Mouse (Mus musculus) MEL (cell line): ENCODE results near the gene Trmt2b. TPM values are rescaled to one million over a fixed set of nuclear protein-coding genes. Genes with fewer than 3 reads are reported as not detected.

Experiments used
- DNase-seq: peaks from one replicate; pipeline ENCODE4 v3.0.0; 2011; ENCODE audit warnings: low read depth, low spot score
- H3K27ac ChIP-seq: 2 replicates; pipeline ENCODE4 v1.5.1; 2012; ENCODE audit warnings: low read depth, mild to moderate bottlenecking, control low read depth, low read length, moderate library complexity; ENCODE audit not compliant: control insufficient read depth
- H3K27me3 ChIP-seq, 2 experiments: fragments of 150-350 bp in 1 of 2; sonication (generic) in 1 of 2; 2 replicates each; pipeline ENCODE4 v1.6.1; 2012; ENCODE audit warnings: low read length in 2 of 2, mild to moderate bottlenecking in 2 of 2, improper control_type of control experiment in 1 of 2, moderate library complexity in 1 of 2; ENCODE audit not compliant: insufficient read depth in 2 of 2, control insufficient read depth in 1 of 2
- H3K36me3 ChIP-seq, 2 experiments: 2 replicates each; pipeline ENCODE4 v1.6.1; 2012 to 2014; ENCODE audit warnings: low read length in 2 of 2, improper control_type of control experiment in 1 of 2, inconsistent platforms in 1 of 2, mild to moderate bottlenecking in 1 of 2; ENCODE audit not compliant: insufficient read depth in 2 of 2, control insufficient read depth in 1 of 2
- H3K4me1 ChIP-seq, 2 experiments: fragments of 150-350 bp in 1 of 2; sonication (generic) in 1 of 2; 2 replicates each; pipeline ENCODE4 v1.6.1; 2012; ENCODE audit warnings: low read length in 2 of 2, improper control_type of control experiment in 1 of 2, mild to moderate bottlenecking in 1 of 2; ENCODE audit not compliant: insufficient read depth in 2 of 2, control insufficient read depth in 1 of 2
- H3K4me3 ChIP-seq, 2 experiments: fragments of 150-350 bp in 1 of 2; sonication (generic) in 1 of 2; 2 replicates each; pipeline ENCODE4 v1.5.1; 2012; ENCODE audit warnings: low read depth in 2 of 2, low read length in 2 of 2, mild to moderate bottlenecking in 2 of 2, moderate library complexity in 2 of 2, control low read depth in 1 of 2, improper control_type of control experiment in 1 of 2; ENCODE audit not compliant: control insufficient read depth in 1 of 2, insufficient read depth in 1 of 2
- H3K79me2 ChIP-seq: 2 replicates; pipeline ENCODE4 v1.6.1; 2012; ENCODE audit warnings: mild to moderate bottlenecking, low read length, moderate library complexity; ENCODE audit not compliant: control insufficient read depth, poor library complexity, insufficient read depth
- H3K9ac ChIP-seq: 2 replicates; pipeline ENCODE4 v1.6.1; 2012; ENCODE audit warnings: low read depth, mild to moderate bottlenecking, control low read depth, low read length, moderate library complexity; ENCODE audit not compliant: control insufficient read depth, poor library complexity, severe bottlenecking
- H3K9me3 ChIP-seq: fragments of 150-350 bp; sonication (generic); replicated peaks from 2 replicates; pipeline ENCODE4 v1.6.1; 2012; ENCODE audit warnings: mild to moderate bottlenecking, low read length, improper control_type of control experiment, moderate library complexity; ENCODE audit not compliant: insufficient read depth
- BHLHE40 ChIP-seq: IDR thresholded peaks from 2 replicates; pipeline ENCODE4 v1.6.1; 2012; ENCODE audit warnings: low read depth, mild to moderate bottlenecking, inconsistent platforms, low read length, improper control_type of control experiment, borderline replicate concordance
- E2F4 ChIP-seq: IDR thresholded peaks from 2 replicates; pipeline ENCODE4 v1.6.1; 2011; ENCODE audit warnings: low read depth, low read length, improper control_type of control experiment, borderline replicate concordance
- ELF1 ChIP-seq: IDR thresholded peaks from 2 replicates; pipeline ENCODE4 v1.6.1; 2014; ENCODE audit warnings: low read depth, mild to moderate bottlenecking, inconsistent platforms, low read length, improper control_type of control experiment, moderate library complexity
- EP300 ChIP-seq, 2 experiments: IDR thresholded peaks; 2 replicates each; pipeline ENCODE4 v1.6.1; 2011; ENCODE audit warnings: improper control_type of control experiment in 2 of 2, low read length in 2 of 2, low read depth in 1 of 2, mild to moderate bottlenecking in 1 of 2
- ETS1 ChIP-seq: IDR thresholded peaks from 2 replicates; pipeline ENCODE4 v1.6.1; 2012; ENCODE audit warnings: low read depth, mild to moderate bottlenecking, inconsistent platforms, low read length, improper control_type of control experiment, moderate library complexity
- GABPA ChIP-seq: IDR thresholded peaks from 2 replicates; pipeline ENCODE4 v1.6.1; 2012; ENCODE audit warnings: low read depth, mild to moderate bottlenecking, inconsistent platforms, low read length, improper control_type of control experiment, moderate library complexity
- GATA1 ChIP-seq: IDR thresholded peaks from 2 replicates; pipeline ENCODE4 v1.6.1; 2011; ENCODE audit warnings: low read depth, low read length, improper control_type of control experiment
- KAT2A ChIP-seq: conservative IDR thresholded peaks from 2 replicates; pipeline ENCODE4 v1.6.1; 2012; ENCODE audit warnings: low read depth, low read length, improper control_type of control experiment, inconsistent platforms
- MAFK ChIP-seq: IDR thresholded peaks from 2 replicates; pipeline ENCODE4 v1.6.1; 2011; ENCODE audit warnings: low read depth, mild to moderate bottlenecking, low read length, improper control_type of control experiment, borderline replicate concordance
- MEF2A ChIP-seq: IDR thresholded peaks from 2 replicates; pipeline ENCODE4 v1.6.1; 2014; ENCODE audit warnings: low read depth, mild to moderate bottlenecking, inconsistent platforms, low read length, improper control_type of control experiment; ENCODE audit not compliant: poor library complexity, insufficient replicate concordance, severe bottlenecking; ENCODE audit errors: extremely low read depth
- MYB ChIP-seq: IDR thresholded peaks from 2 replicates; pipeline ENCODE4 v1.6.1; 2011; ENCODE audit warnings: mild to moderate bottlenecking, low read depth, low read length, improper control_type of control experiment
- MYC ChIP-seq: IDR thresholded peaks from 2 replicates; pipeline ENCODE4 v1.6.1; 2011; ENCODE audit warnings: low read depth, mild to moderate bottlenecking, low read length, improper control_type of control experiment, moderate library complexity
- NRF1 ChIP-seq: IDR thresholded peaks from 2 replicates; pipeline ENCODE4 v1.6.1; 2014; ENCODE audit warnings: low read depth, mild to moderate bottlenecking, inconsistent platforms, low read length, improper control_type of control experiment, moderate library complexity; ENCODE audit not compliant: poor library complexity, insufficient read depth, severe bottlenecking
- POLR2AphosphoS2 ChIP-seq: IDR thresholded peaks from 2 replicates; pipeline ENCODE4 v1.6.1; 2011; ENCODE audit warnings: low read length, improper control_type of control experiment
- POLR2AphosphoS5 ChIP-seq: IDR thresholded peaks from 2 replicates; pipeline ENCODE4 v1.6.1; 2012; ENCODE audit warnings: low read depth, borderline replicate concordance, mild to moderate bottlenecking, inconsistent platforms, low read length, moderate library complexity, mixed read lengths
- RCOR1 ChIP-seq: IDR thresholded peaks from 2 replicates; pipeline ENCODE4 v1.6.1; 2012; ENCODE audit warnings: low read depth, mild to moderate bottlenecking, inconsistent platforms, low read length, improper control_type of control experiment
- SIN3A ChIP-seq: IDR thresholded peaks from 2 replicates; pipeline ENCODE4 v1.6.1; 2012; ENCODE audit warnings: low read length, improper control_type of control experiment, inconsistent platforms
- TBP ChIP-seq: IDR thresholded peaks from 2 replicates; pipeline ENCODE4 v1.8.0; 2011; ENCODE audit warnings: low read depth, low read length, improper control_type of control experiment
- TCF12 ChIP-seq: IDR thresholded peaks from 2 replicates; pipeline ENCODE4 v1.6.1; 2014; ENCODE audit warnings: low read depth, mild to moderate bottlenecking, inconsistent platforms, low read length, improper control_type of control experiment, moderate library complexity
- USF1 ChIP-seq: IDR thresholded peaks from 2 replicates; pipeline ENCODE4 v1.6.1; 2014; ENCODE audit warnings: low read depth, mild to moderate bottlenecking, inconsistent platforms, low read length, improper control_type of control experiment, moderate library complexity
- USF2 ChIP-seq, 2 experiments: IDR thresholded peaks; 2 replicates each; pipeline ENCODE4 v1.6.1; 2011 to 2012; ENCODE audit warnings: improper control_type of control experiment in 2 of 2, low read length in 2 of 2, borderline replicate concordance in 1 of 2, inconsistent platforms in 1 of 2, low read depth in 1 of 2, mild to moderate bottlenecking in 1 of 2; ENCODE audit not compliant: insufficient read depth in 1 of 2
- ZNF384 ChIP-seq: IDR thresholded peaks from 2 replicates; pipeline ENCODE4 v1.6.1; 2012; ENCODE audit warnings: low read depth, mild to moderate bottlenecking, inconsistent platforms, low read length, improper control_type of control experiment
- polyA plus RNA-seq, 2 experiments: library from polyadenylated mRNA; stranded (reverse) in 1 of 2; unstranded in 1 of 2; fragments of >175 nt in 1 of 2; fragments of >200 nt in 1 of 2; gene quantifications; 2 replicates each; pipeline versions ENCODE4 v1.2.1 to v1.2.4; 2012; ENCODE audit warnings: low replicate concordance in 2 of 2, low read depth in 1 of 2; ENCODE audit not compliant: insufficient read length in 2 of 2, insufficient read depth in 1 of 2, missing spikeins in 1 of 2
- total RNA-seq: library from RNA; depleted of rRNA; stranded (reverse); fragments of 300-350 nt; gene quantifications from 2 replicates; pipeline ENCODE4 v1.2.3, GENCODE M21; 2012

Gene Trmt2b
- total and polyA plus RNA-seq, 3 experiments, result 19.8 to 36.4 TPM; not detected in 1

GRCm38 (mm10) chrX:134307534-134308274, 30.9 kb upstream of the Trmt2b start, which contains the start of gene Cenpi (continued):
- TF ChIP-seq SIN3A, result peak; percentile 83
- TF ChIP-seq MYC, result peak; percentile 72
- peak; percentile 99 for TF ChIP-seq POLR2AphosphoS2
- TF ChIP-seq ZNF384, result peak; percentile 53
- TF ChIP-seq USF2 (IDR thresholded peaks at IDR 0.05; ENCODE audit: borderline replicate concordance in 1 of 2, insufficient read depth in 1 of 2, low read depth in 1 of 2, low read length in 2 of 2), result no peak
- peak; percentile 99 for TF ChIP-seq NRF1
- TF ChIP-seq MAFK, result no peak
- no peak for TF ChIP-seq USF1
- no peak for TF ChIP-seq MEF2A
- 0 out of 2 replicates have a peak, but pooled peaks have one; percentile 41 for TF ChIP-seq GABPA

- Histone ChIP-seq H3K4me1 (peaks cover 3 to 17% of the 10 kb centered on the region in 2 experiments; a peak in 3 of 4 replicates), H3K27me3 (no peaks in the 10 kb centered on the region), H3K9ac (no peak overlapping the region), H3K36me3 (peaks cover 0 to 21% of the 10 kb centered on the region in 2 experiments; a peak in 2 of 4 replicates), H3K79me2 (peaks cover 6% of the 10 kb centered on the region), H3K4me3 (no peak overlapping the region), H3K9me3 (no peaks in the 10 kb centered on the region), H3K27ac (no peak overlapping the region)
- DNase-seq, result peak; percentile 44
- TF ChIP-seq EP300 (IDR thresholded peaks at IDR 0.05; ENCODE audit: low read depth in 1 of 2, low read length in 2 of 2) (peak; percentile 50 to 61; a peak in 2 of 4 replicates), TCF12 (peak; percentile 57), POLR2AphosphoS5 (no peak), ETS1 (0 out of 2 replicates have a peak, but pooled peaks have one; percentile 22), ELF1 (no peak), GATA1 (peak; percentile 43)
These were observed 26.5 kb upstream of the Trmt2b start for GRCm38 (mm10) chrX:134303287-134303686.

GRCm38 (mm10) chrX:134300219-134300618, 23.4 kb upstream of the Trmt2b start:
- TF ChIP-seq MYC (0 out of 2 replicates have a peak, but pooled peaks have one; percentile 66), GABPA (peak; percentile 89), ETS1 (peak; percentile 85), E2F4 (no peak), SIN3A (peak; percentile 54; the same call in 1 of the 2 replicates), NRF1 (no peak), BHLHE40 (no peak), TBP (no peak), RCOR1 (peak; percentile 57), ZNF384 (peak; percentile 92), TCF12 (peak; percentile 8; the same call in 1 of the 2 replicates), GATA1 (peak; percentile 85), KAT2A (no peak), MYB (no peak), EP300 (IDR thresholded peaks at IDR 0.05; ENCODE audit: low read depth in 1 of 2, low read length in 2 of 2) (peak; percentile 76 to 81), MAFK (peak; percentile 94)
- H3K27ac ChIP-seq, result peak overlapping the region; percentile 5; the same call in 1 of the 2 replicates

More at GRCm38 (mm10) chrX:134300219-134300618, 23.4 kb upstream of the Trmt2b start:
- Histone ChIP-seq H3K4me3 (no peak overlapping the region), H3K27me3 (no peaks in the 10 kb centered on the region), H3K4me1 (peaks cover 9 to 17% of the 10 kb centered on the region in 2 experiments), H3K36me3 (peaks cover 0 to 25% of the 10 kb centered on the region in 2 experiments; a peak in 2 of 4 replicates), H3K79me2 (no peaks in the 10 kb centered on the region), H3K9me3 (no peaks in the 10 kb centered on the region), H3K9ac (peak overlapping the region; percentile 20; the same call in 1 of the 2 replicates)
- DNase-seq, result peak; percentile 87
